Mouse (Mus musculus) CH12.LX (cell line): Measurements from ENCODE around the gene Tnni2. TPM values are rescaled to one million over a fixed set of nuclear protein-coding genes. Genes with fewer than 3 reads are reported as not detected.

Experiments used
- DNase-seq: peaks from one replicate; pipeline ENCODE4 v3.0.0-alpha.2; 2013; ENCODE audit errors: extremely low read depth
- H3K27ac ChIP-seq: 2 replicates; pipeline ENCODE4 v1.5.1; 2012; ENCODE audit warnings: low read depth, mild to moderate bottlenecking, control low read depth, moderate library complexity; ENCODE audit not compliant: insufficient read depth
- H3K27me3 ChIP-seq: replicated peaks from 2 replicates; pipeline ENCODE3; 2012; ENCODE audit warnings: inconsistent platforms
- H3K36me3 ChIP-seq, 2 experiments: replicated peaks in 1 of 2; 2 replicates each; pipeline versions ENCODE3 to v1.6.1; 2012; ENCODE audit warnings: inconsistent platforms in 1 of 2, low read length in 1 of 2, mild to moderate bottlenecking in 1 of 2, mixed read lengths in 1 of 2, moderate library complexity in 1 of 2; ENCODE audit not compliant: control insufficient read depth in 1 of 2, insufficient read depth in 1 of 2
- H3K4me1 ChIP-seq, 2 experiments: 2 replicates each; pipeline ENCODE4 v1.6.1; 2012; ENCODE audit warnings: inconsistent platforms in 1 of 2, moderate library complexity in 1 of 2; ENCODE audit not compliant: insufficient read depth in 2 of 2, control insufficient read depth in 1 of 2
- H3K4me2 ChIP-seq: 2 replicates; pipeline ENCODE4 v1.6.1; 2012; ENCODE audit warnings: low read depth, mild to moderate bottlenecking, control low read depth; ENCODE audit not compliant: poor library complexity, insufficient read depth, severe bottlenecking
- H3K4me3 ChIP-seq, 3 experiments: fragments of 150-350 bp in 1 of 3; sonication (generic) in 1 of 3; replicated peaks in 1 of 3; 2 replicates each; pipeline versions ENCODE3 to v1.5.1; 2011 to 2012; ENCODE audit warnings: low read depth in 2 of 3, low read length in 2 of 3, mild to moderate bottlenecking in 2 of 3, moderate library complexity in 2 of 3, control low read depth in 1 of 3, improper control_type of control experiment in 1 of 3, inconsistent platforms in 1 of 3, mixed read lengths in 1 of 3; ENCODE audit not compliant: poor library complexity in 1 of 3
- H3K79me2 ChIP-seq: replicated peaks from 2 replicates; pipeline ENCODE4 v1.6.1; 2012; ENCODE audit warnings: mild to moderate bottlenecking, moderate library complexity; ENCODE audit not compliant: control insufficient read depth, poor library complexity, insufficient read depth, severe bottlenecking; ENCODE audit errors: extremely low read depth
- H3K9ac ChIP-seq: 2 replicates; pipeline ENCODE4 v1.6.1; 2012; ENCODE audit warnings: low read depth, mild to moderate bottlenecking, control low read depth, moderate library complexity; ENCODE audit not compliant: insufficient read depth
- H3K9me3 ChIP-seq: replicated peaks from 2 replicates; pipeline ENCODE3; 2012; ENCODE audit warnings: low read length, inconsistent platforms, mixed read lengths
- CHD2 ChIP-seq: IDR thresholded peaks from 2 replicates; pipeline ENCODE4 v1.6.1; 2011; ENCODE audit warnings: low read length, improper control_type of control experiment
- CTCF ChIP-seq, 2 experiments: IDR thresholded peaks in 1 of 2; conservative IDR thresholded peaks in 1 of 2; 2 replicates each; pipeline ENCODE4 v1.5.1; 2011 to 2012; ENCODE audit warnings: low read depth in 2 of 2, low read length in 2 of 2, improper control_type of control experiment in 1 of 2, inconsistent platforms in 1 of 2, mild to moderate bottlenecking in 1 of 2, moderate library complexity in 1 of 2
- ELF1 ChIP-seq: IDR thresholded peaks from 2 replicates; pipeline ENCODE4 v1.6.1; 2014; ENCODE audit warnings: low read depth, mild to moderate bottlenecking, inconsistent platforms, low read length, improper control_type of control experiment
- GABPA ChIP-seq: IDR thresholded peaks from 2 replicates; pipeline ENCODE4 v1.6.1; 2012; ENCODE audit warnings: low read depth, low read length, improper control_type of control experiment, inconsistent platforms; ENCODE audit not compliant: insufficient replicate concordance
- MAZ ChIP-seq: IDR thresholded peaks from 2 replicates; pipeline ENCODE4 v1.6.1; 2012; ENCODE audit warnings: low read depth, mild to moderate bottlenecking, inconsistent platforms, low read length, improper control_type of control experiment, moderate library complexity
- MEF2A ChIP-seq: IDR thresholded peaks from 2 replicates; pipeline ENCODE4 v1.6.1; 2014; ENCODE audit warnings: low read depth, mild to moderate bottlenecking, inconsistent platforms, low read length, improper control_type of control experiment, borderline replicate concordance
- NELFE ChIP-seq: IDR thresholded peaks from 2 replicates; pipeline ENCODE4 v1.6.1; 2011; ENCODE audit warnings: low read depth, low read length, improper control_type of control experiment
- PAX5 ChIP-seq: IDR thresholded peaks from 2 replicates; pipeline ENCODE4 v1.6.1; 2012; ENCODE audit warnings: low read length, inconsistent platforms, mixed read lengths
- POLR2AphosphoS2 ChIP-seq: IDR thresholded peaks from 2 replicates; pipeline ENCODE4 v1.6.1; 2011; ENCODE audit warnings: low read depth, low read length, improper control_type of control experiment
- RAD21 ChIP-seq: IDR thresholded peaks from 2 replicates; pipeline ENCODE4 v1.6.1; 2011; ENCODE audit warnings: low read depth, mild to moderate bottlenecking, low read length, improper control_type of control experiment, moderate library complexity
- SIN3A ChIP-seq: IDR thresholded peaks from 2 replicates; pipeline ENCODE4 v1.6.1; 2012; ENCODE audit warnings: low read length, improper control_type of control experiment, inconsistent platforms
- SMC3 ChIP-seq: IDR thresholded peaks from 2 replicates; pipeline ENCODE4 v1.6.1; 2011; ENCODE audit warnings: low read depth, low read length, improper control_type of control experiment
- UBTF ChIP-seq: IDR thresholded peaks from 2 replicates; pipeline ENCODE4 v1.6.1; 2012; ENCODE audit warnings: low read depth, mild to moderate bottlenecking, inconsistent platforms, low read length, improper control_type of control experiment, moderate library complexity
- USF2 ChIP-seq: conservative IDR thresholded peaks from 2 replicates; pipeline ENCODE4 v1.6.1; 2011; ENCODE audit warnings: low read depth, low read length, improper control_type of control experiment
- ZC3H11A ChIP-seq: IDR thresholded peaks from 2 replicates; pipeline ENCODE4 v1.6.1; 2012; ENCODE audit warnings: low read depth, mild to moderate bottlenecking, inconsistent platforms, low read length, improper control_type of control experiment
- ZKSCAN1 ChIP-seq: IDR thresholded peaks from 2 replicates; pipeline ENCODE4 v1.6.1; 2012; ENCODE audit warnings: low read depth, inconsistent platforms, low read length, improper control_type of control experiment, borderline replicate concordance
- ZNF384 ChIP-seq: IDR thresholded peaks from 2 replicates; pipeline ENCODE4 v1.6.1; 2012; ENCODE audit warnings: low read depth, low read length, improper control_type of control experiment, inconsistent platforms
- dilution Hi-C: fragments of 300-500 bp; cut with MboI; formaldehyde crosslinking; loops from 2 replicates; pipeline ENCODE4 v1.14.3; 2020; ENCODE audit warnings: low sequenced_read_pairs; ENCODE audit not compliant: extremely low pct_unique_long_range_greater_than_20kb, extremely low pct_ligation_motif_present
- in situ Hi-C: fragments of 300-500 bp; cut with MboI; formaldehyde crosslinking; loops from 3 replicates; pipeline ENCODE4 v1.14.3; 2019; ENCODE audit warnings: low sequenced_read_pairs, low pct_ligation_motif_present, low pct_unique_long_range_greater_than_20kb, mixed read lengths
- polyA plus RNA-seq: library from polyadenylated mRNA; unstranded; fragments of >175 nt; gene quantifications from 2 replicates; pipeline ENCODE4 v1.2.1, GENCODE M21; 2012; ENCODE audit warnings: low read depth; ENCODE audit not compliant: insufficient read length
- total RNA-seq, 2 experiments: library from RNA; depleted of rRNA; stranded (reverse); fragments of 300-350 nt in 1 of 2; fragments of >200 nt in 1 of 2; gene quantifications; 2 replicates each; pipeline ENCODE4 v1.2.3; 2012 to 2014

The Tnni2 gene
- total and polyA plus RNA-seq, 3 experiments: 35.0 to 88.1 (median 74.0) TPM

- Histone ChIP-seq H3K4me2 (no peak overlapping the region), H3K36me3 (peaks cover 57 to 100% of the 10 kb centered on the region in 2 experiments), H3K4me3 (no peak overlapping the region), H3K79me2 (peaks cover 11% of the 10 kb centered on the region), H3K9me3 (no peaks in the 10 kb centered on the region), H3K9ac (no peak overlapping the region), H3K4me1 (peaks cover 0 to 64% of the 10 kb centered on the region in 2 experiments; a peak in 2 of 4 replicates), H3K27me3 (no peaks in the 10 kb centered on the region), H3K27ac (no peak overlapping the region)
- TF ChIP-seq NELFE (no peak), ZC3H11A (no peak), MEF2A (no peak), PAX5 (no peak), CHD2 (no peak), MAZ (no peak), GABPA (no peak), POLR2AphosphoS2 (no peak), ZNF384 (no peak), RAD21 (no peak), USF2 (no peak), SIN3A (no peak)
- DNase-seq: no peak
- in situ Hi-C loops: no loop called here
- dilution Hi-C loops: no loop called here
These were observed 38.3 kb downstream of the Tnni2 start for GRCm38 (mm10) chr7:142479886-142480285.

GRCm38 (mm10) chr7:142480661-142481060, 39.1 kb downstream of the Tnni2 start:
- Histone ChIP-seq H3K4me1 (peaks cover 0 to 61% of the 10 kb centered on the region in 2 experiments; a peak in 2 of 4 replicates), H3K36me3 (peaks cover 57 to 100% of the 10 kb centered on the region in 2 experiments), H3K79me2 (peaks cover 6% of the 10 kb centered on the region), H3K9ac (no peak overlapping the region), H3K4me3 (no peak overlapping the region), H3K4me2 (no peak overlapping the region), H3K27me3 (no peaks in the 10 kb centered on the region), H3K9me3 (no peaks in the 10 kb centered on the region), H3K27ac (no peak overlapping the region)
- dilution Hi-C loops: no loop called here
- DNase-seq: no peak
- TF ChIP-seq ELF1: no peak
- TF ChIP-seq ZKSCAN1: no peak
- in situ Hi-C loops: no loop called here

GRCm38 (mm10) chr7:142481186-142481567, 39.6 kb downstream of the Tnni2 start:
- Histone ChIP-seq H3K79me2 (peaks cover 5% of the 10 kb centered on the region), H3K27me3 (no peaks in the 10 kb centered on the region), H3K4me1 (peaks cover 0 to 61% of the 10 kb centered on the region in 2 experiments; a peak in 2 of 4 replicates), H3K4me2 (no peak overlapping the region), H3K27ac (no peak overlapping the region), H3K9me3 (no peaks in the 10 kb centered on the region), H3K9ac (no peak overlapping the region), H3K4me3 (no peak overlapping the region), H3K36me3 (peaks cover 59 to 100% of the 10 kb centered on the region in 2 experiments)
- no peak for DNase-seq
- dilution Hi-C loops (no loop called here), in situ Hi-C loops (no loop called here)
- TF ChIP-seq CTCF (conservative IDR thresholded peaks at IDR 0.05 in 1 of 2, IDR thresholded peaks at IDR 0.05 in 1 of 2; ENCODE audit: low read depth in 2 of 2, low read length in 2 of 2): peak in 1 of 2 experiments; percentile 62; a peak in 2 of 4 replicates
- TF ChIP-seq SMC3: peak; percentile 44
- TF ChIP-seq RAD21: peak; percentile 37
- no peak for TF ChIP-seq UBTF
